16 mouse cellular contexts compared by ENCODE assay signal in the genomic region with DNA sequence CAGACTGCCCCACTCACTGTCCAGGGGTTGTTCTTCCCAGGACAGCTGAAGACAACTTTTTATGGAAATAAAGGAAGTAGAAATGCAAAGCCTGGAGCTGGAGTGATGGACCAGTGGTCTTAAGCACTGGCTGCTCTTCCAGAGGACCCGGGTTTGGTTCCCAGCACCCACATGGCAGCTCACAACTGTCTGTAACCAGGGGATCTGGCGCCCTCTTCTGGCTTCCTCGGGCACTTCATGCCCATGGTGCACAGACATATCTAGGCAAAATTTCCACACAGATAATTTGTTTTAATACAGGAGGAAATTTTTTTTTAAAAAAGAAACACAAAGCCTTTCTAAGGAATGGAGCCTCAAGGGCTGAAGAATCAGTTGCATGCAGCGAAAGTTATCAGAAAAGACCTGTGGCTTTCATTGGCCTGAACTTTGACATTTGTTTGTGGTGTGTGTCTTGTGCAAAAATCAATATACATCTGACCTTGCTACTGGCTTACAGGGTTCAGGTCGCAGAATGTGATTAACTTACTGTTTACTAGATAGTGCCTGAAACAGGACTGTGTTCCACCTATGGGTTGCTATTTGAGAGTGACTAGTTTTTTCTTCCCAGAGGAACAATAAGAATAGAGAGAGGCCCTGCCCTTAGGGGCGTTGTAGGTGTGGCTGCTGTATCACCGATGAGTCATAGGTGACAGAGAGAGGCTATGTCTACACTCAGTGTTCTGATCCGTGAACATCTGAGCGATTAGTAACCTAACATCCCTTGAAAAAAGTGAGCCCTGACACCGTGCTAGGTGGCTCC.
A peak's percentile ranks its signal among the peaks of the same experiment; 100 is the strongest.
DNase-seq lines count a peak whose midpoint lies in the region; ATAC-seq and TF ChIP-seq lines count a peak whose summit lies in the region.
"Had no signal": no experiment of that assay in that cellular context is flagged by ENCODE, and none has a peak within 500 bp of the region (broad histone marks: within the 10 kb centered on the region; RNA-seq: fewer than 3 reads in every experiment).

No protein-coding gene starts in this region.

- ATAC-seq in liver, embryonic 14.5 days (ENCODE audit: insufficient read depth): peak; percentile 69
- ATAC-seq in hindbrain, embryonic 11.5 days (ENCODE audit: low FRiP score): no peak
- ATAC-seq: forebrain, embryonic 15.5 days had no signal

- intact Hi-C loops in left cerebral cortex, postnatal 10 days (cut with DNase I): no loop called here

- H3K27ac ChIP-seq in liver, embryonic 14.5 days: no peak overlapping the region
- H3K27ac ChIP-seq in hindbrain, embryonic 11.5 days (ENCODE audit: low read depth, low read length): no peak overlapping the region
- H3K27ac ChIP-seq: embryonic facial prominence, embryonic 15.5 days; forebrain, embryonic 15.5 days; heart, embryonic 13.5 days; hindbrain, embryonic 12.5 days had no signal

- H3K4me2 ChIP-seq in liver, embryonic 14.5 days (ENCODE audit: low read depth): no peak overlapping the region
- H3K4me2 ChIP-seq in hindbrain, embryonic 11.5 days (replicated peaks; ENCODE audit: low read depth, low read length): no peak overlapping the region
- H3K4me2 ChIP-seq: embryonic facial prominence, embryonic 15.5 days; forebrain, embryonic 15.5 days; heart, embryonic 13.5 days; hindbrain, embryonic 12.5 days had no signal

- peaks cover 4% of the 10 kb centered on the region for H3K9me3 ChIP-seq in liver, embryonic 14.5 days (ENCODE audit: control insufficient read depth, low read length)
- peaks cover 2% of the 10 kb centered on the region; the same call in 1 of the 2 replicates for H3K9me3 ChIP-seq in hindbrain, embryonic 11.5 days (ENCODE audit: control insufficient read depth, low read length)
- H3K9me3 ChIP-seq: forebrain, embryonic 15.5 days had no signal

- TF ChIP-seq CTCF in liver, embryonic 14.5 days (IDR thresholded peaks at IDR 0.05; ENCODE audit: low read depth): peak; percentile 60

- H3K27me3 ChIP-seq in liver, embryonic 14.5 days (ENCODE audit: control insufficient read depth, insufficient read depth, low read length): no peaks in the 10 kb centered on the region
- H3K27me3 ChIP-seq in hindbrain, embryonic 11.5 days (ENCODE audit: control insufficient read depth, insufficient read depth, low read length): no peaks in the 10 kb centered on the region
- H3K27me3 ChIP-seq: embryonic facial prominence, embryonic 15.5 days; forebrain, embryonic 15.5 days; heart, embryonic 13.5 days; hindbrain, embryonic 12.5 days had no signal

- no peaks in the 10 kb centered on the region for H3K4me1 ChIP-seq in liver, embryonic 14.5 days (replicated peaks; ENCODE audit: control insufficient read depth in 2 of 2, insufficient read depth in 2 of 2, low read length in 1 of 2)
- no peaks in the 10 kb centered on the region for H3K4me1 ChIP-seq in hindbrain, embryonic 11.5 days (replicated peaks; ENCODE audit: control insufficient read depth, insufficient read depth, low read length)
- H3K4me1 ChIP-seq: embryonic facial prominence, embryonic 15.5 days; forebrain, embryonic 15.5 days; hindbrain, embryonic 12.5 days had no signal

- H3K4me3 ChIP-seq in liver, embryonic 14.5 days (ENCODE audit: insufficient read depth in 1 of 2, low read depth in 2 of 2, low read length in 2 of 2): no peak overlapping the region
- no peak overlapping the region for H3K4me3 ChIP-seq in hindbrain, embryonic 11.5 days (ENCODE audit: low read depth, low read length)
- H3K4me3 ChIP-seq: embryonic facial prominence, embryonic 15.5 days; forebrain, embryonic 15.5 days; heart, embryonic 13.5 days; hindbrain, embryonic 12.5 days had no signal

- H3K36me3 ChIP-seq in liver, embryonic 14.5 days (replicated peaks; ENCODE audit: control insufficient read depth, insufficient read depth, low read depth): no peaks in the 10 kb centered on the region
- no peaks in the 10 kb centered on the region for H3K36me3 ChIP-seq in hindbrain, embryonic 11.5 days (ENCODE audit: control insufficient read depth, insufficient read depth, low read length)
- H3K36me3 ChIP-seq: embryonic facial prominence, embryonic 15.5 days; forebrain, embryonic 15.5 days; hindbrain, embryonic 12.5 days had no signal

- no peak overlapping the region for H3K9ac ChIP-seq in liver, embryonic 14.5 days (replicated peaks)
- H3K9ac ChIP-seq in hindbrain, embryonic 11.5 days (ENCODE audit: low read depth, low read length): no peak overlapping the region
- H3K9ac ChIP-seq: embryonic facial prominence, embryonic 15.5 days; forebrain, embryonic 15.5 days; heart, embryonic 13.5 days; hindbrain, embryonic 12.5 days had no signal

- no peak for TF ChIP-seq EP300 in liver, embryonic 14.5 days (IDR thresholded peaks at IDR 0.05; ENCODE audit: low read depth)

- DNase-seq in adrenal gland, adult 2 months: peak; percentile 47
- no peak for DNase-seq in adrenal gland, postnatal 4 days (ENCODE audit: low spot score in 2 of 2)
- DNase-seq in urinary bladder, postnatal 14 days (ENCODE audit: low spot score): peak; percentile 7
- no peak for DNase-seq in urinary bladder, postnatal 36 days (ENCODE audit: low spot score in 2 of 2)
- no peak for DNase-seq in liver, embryonic 14.5 days (ENCODE audit: low read depth in 3 of 3, low spot score in 3 of 3)
- no peak for DNase-seq in hindbrain, embryonic 11.5 days (ENCODE audit: low spot score)
- DNase-seq in T-cell, adult 2 months (ENCODE audit: low spot score): no peak
- DNase-seq in left cerebral cortex, postnatal 10 days (ENCODE audit: extremely low spot score in 1 of 2, low spot score in 2 of 2): no peak
- DNase-seq: adrenal gland, postnatal 14 days; gastrocnemius, postnatal 14 days; layer of hippocampus, postnatal 36 days; right cerebral cortex, postnatal 25 days had no signal

- 67% methylated on average over 10 of the region's 10 CpGs for WGBS in liver, embryonic 14.5 days (ENCODE audit: insufficient replicate concordance)
- 86% methylated on average over 10 of the region's 10 CpGs for WGBS in hindbrain, embryonic 11.5 days

Comparison
In these comparisons a context has a peak if more than half of its experiments do, and no peak if none do; other contexts are left out.
1. DNase-seq: peak in adrenal gland, adult 2 months (single experiment) and urinary bladder, postnatal 14 days (single experiment); none in adrenal gland, postnatal 4 days (0 of 2), urinary bladder, postnatal 36 days (0 of 2), liver, embryonic 14.5 days (0 of 3), hindbrain, embryonic 11.5 days (single experiment), T-cell, adult 2 months (single experiment) and left cerebral cortex, postnatal 10 days (0 of 2).